Mouse (Mus musculus) G1E (cell line): ENCODE measurements around the gene Kcnk5.

Experiments
- CTCF ChIP-seq: IDR thresholded peaks from 2 replicates; pipeline ENCODE4 v1.5.1; 2012; ENCODE audit warnings: low read depth, low read length, inconsistent platforms, mixed read lengths
- GATA1 ChIP-seq: IDR thresholded peaks from 2 replicates; pipeline ENCODE4 v1.6.1; 2012; ENCODE audit warnings: borderline replicate concordance, low read length, inconsistent platforms, mixed read lengths
- GATA2 ChIP-seq: IDR thresholded peaks from 2 replicates; pipeline ENCODE4 v1.6.1; 2012; ENCODE audit warnings: low read depth, low read length, inconsistent platforms, borderline replicate concordance
- POLR2AphosphoS5 ChIP-seq: IDR thresholded peaks from 2 replicates; pipeline ENCODE4 v1.6.1; 2012; ENCODE audit warnings: low read depth, low read length, inconsistent platforms; ENCODE audit not compliant: insufficient replicate concordance
- TAL1 ChIP-seq: conservative IDR thresholded peaks from 2 replicates; pipeline ENCODE4 v1.6.1; 2012; ENCODE audit warnings: low read depth, low read length, inconsistent platforms, mixed read lengths

DNA sequence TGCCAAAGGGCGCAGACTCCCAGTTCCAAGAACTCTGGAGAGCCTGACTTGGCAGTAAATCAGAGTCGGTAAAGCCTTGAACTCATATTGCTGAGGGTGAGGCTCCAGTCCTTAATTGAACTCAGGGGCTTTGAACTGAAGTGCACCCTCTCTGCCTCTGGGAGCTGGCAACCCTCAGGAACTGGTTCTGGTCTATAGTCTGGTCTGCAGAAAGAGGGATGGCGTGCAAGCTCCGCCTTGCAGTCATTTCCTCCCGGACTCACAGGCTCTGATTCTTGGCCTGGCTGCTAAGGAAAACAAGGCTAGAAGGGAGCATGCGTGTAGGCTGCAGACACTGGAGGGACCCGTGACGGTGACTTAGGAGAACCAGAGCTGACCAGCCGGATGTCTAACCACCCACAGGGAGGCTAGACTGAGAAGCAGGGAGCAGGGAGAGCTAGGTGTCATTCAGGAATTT, 65.4 kb downstream of the Kcnk5 start:
- TF ChIP-seq CTCF (no peak), GATA1 (no peak), GATA2 (no peak), TAL1 (no peak), POLR2AphosphoS5 (no peak)
